Mouse (Mus musculus) induced T-regulatory cell, adult 2 months (primary cell): ENCODE data around the gene Clca3a2.
"Not testable (repeated sequence)": the region's sequence is repeated elsewhere in the genome, so short reads cannot be mapped to it uniquely, and the experiment has no call there.

Source experiments
- DNase-seq: peaks from one replicate; pipeline ENCODE4 v3.0.0-alpha.2; 2012; ENCODE audit warnings: low read depth

Gene Clca3a2

DNA sequence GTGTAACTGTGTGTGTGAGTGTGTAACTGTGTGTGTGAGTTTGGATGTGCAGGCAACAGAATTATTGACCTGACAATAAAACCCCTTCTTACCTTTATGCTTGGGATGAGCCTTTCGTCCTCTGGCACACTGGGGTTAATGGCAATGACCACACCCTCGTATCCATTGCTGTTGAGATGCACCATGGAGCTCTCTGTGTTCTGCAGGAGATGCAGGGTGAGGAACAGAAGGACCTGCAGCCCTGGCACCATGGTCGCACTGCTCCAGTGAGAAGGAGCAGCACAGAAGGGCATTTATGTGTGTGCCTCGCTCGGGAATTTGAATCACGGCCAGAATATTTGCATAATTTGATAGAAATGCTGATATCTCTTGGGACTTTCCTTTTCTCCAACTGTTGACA lies at the start of gene Clca3a2:
Gene Clca3a2 (minus strand): TSS at position 276 of the 400 bp plus-strand sequence.
- DNase-seq: not testable (repeated sequence)

GRCm38 (mm10) chr3:144849584-144849983 lies 30.3 kb upstream of the Clca3a2 start:
- no peak for DNase-seq

DNA sequence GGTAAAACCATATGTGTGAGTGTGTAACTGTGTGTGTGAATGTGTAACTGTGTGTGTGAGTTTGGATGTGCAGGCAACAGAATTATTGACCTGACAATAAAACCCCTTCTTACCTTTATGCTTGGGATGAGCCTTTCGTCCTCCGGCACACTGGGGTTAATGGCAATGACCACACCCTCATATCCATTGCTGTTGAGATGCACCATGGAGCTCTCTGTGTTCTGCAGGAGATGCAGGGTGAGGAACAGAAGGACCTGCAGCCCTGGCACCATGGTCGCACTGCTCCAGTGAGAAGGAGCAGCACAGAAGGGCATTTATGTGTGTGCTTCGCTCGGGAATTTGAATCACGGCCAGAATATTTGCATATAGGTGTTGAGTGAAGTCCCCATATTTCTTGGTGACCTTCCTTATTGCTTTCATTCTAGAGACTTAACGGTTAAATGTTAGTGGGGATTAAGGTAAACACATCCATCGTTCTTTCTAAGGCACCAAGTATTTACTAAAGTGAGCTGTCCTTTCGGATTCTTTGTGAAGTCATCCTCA lies 29.8 kb upstream of the Clca3a2 start, which contains the start of gene Clca3b:
Gene Clca3b (minus strand): TSS at position 344 of the 543 bp plus-strand sequence.
- not testable (repeated sequence) for DNase-seq

GRCm38 (mm10) chr3:144827257-144827656 lies 8.0 kb upstream of the Clca3a2 start:
- no peak for DNase-seq

DNA sequence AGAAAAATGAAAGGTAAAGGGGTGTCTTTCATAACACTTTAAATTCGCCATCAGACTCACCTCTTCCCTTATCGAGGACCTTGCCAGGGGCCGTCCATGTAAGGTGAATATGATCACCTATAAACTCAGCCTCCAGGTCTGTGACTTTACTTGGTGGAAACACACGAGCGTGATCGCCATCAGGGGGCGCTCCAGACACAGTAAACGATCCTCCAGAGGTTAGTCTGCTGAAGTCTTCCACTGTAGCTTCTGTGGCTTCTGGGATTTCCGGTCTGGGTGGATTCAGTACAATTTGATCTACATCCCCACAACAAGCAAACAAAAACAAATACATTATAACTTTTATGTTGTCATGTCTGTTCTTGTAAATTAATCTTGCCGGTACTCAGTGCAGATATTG lies 5.9 kb upstream of the Clca3a2 start:
- peak; percentile 55 for DNase-seq

DNA sequence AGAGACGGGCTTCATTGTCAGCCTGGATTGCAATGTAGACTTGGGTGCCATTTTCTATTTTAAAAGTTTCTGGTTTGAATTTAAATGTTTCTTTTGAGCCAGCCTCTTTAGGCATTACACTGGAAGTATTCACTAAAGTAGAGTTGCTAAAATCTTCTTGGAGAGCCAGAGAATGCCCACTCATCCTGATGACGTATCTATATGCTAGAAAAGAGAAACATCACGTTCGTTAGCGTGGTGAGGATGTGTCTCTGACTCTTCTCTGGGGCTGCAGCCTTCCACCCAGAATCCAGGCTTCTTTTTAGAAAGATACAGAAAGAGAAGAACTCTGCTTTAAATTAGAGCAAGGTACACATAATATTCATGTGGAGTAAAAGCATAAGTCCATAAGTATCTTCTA lies 4.0 kb upstream of the Clca3a2 start:
- DNase-seq: no peak

GRCm38 (mm10) chr3:144820632-144821031 lies 1.3 kb upstream of the Clca3a2 start:
- DNase-seq: no peak

GRCm38 (mm10) chr3:144813336-144813735 lies 6.0 kb downstream of the Clca3a2 start:
- DNase-seq: not testable (repeated sequence)

GRCm38 (mm10) chr3:144811821-144812220 lies 7.5 kb downstream of the Clca3a2 start:
- no peak for DNase-seq

- not testable (repeated sequence) for DNase-seq
Observed at GRCm38 (mm10) chr3:144808153-144808925, 11.0 kb downstream of the Clca3a2 start.

DNA sequence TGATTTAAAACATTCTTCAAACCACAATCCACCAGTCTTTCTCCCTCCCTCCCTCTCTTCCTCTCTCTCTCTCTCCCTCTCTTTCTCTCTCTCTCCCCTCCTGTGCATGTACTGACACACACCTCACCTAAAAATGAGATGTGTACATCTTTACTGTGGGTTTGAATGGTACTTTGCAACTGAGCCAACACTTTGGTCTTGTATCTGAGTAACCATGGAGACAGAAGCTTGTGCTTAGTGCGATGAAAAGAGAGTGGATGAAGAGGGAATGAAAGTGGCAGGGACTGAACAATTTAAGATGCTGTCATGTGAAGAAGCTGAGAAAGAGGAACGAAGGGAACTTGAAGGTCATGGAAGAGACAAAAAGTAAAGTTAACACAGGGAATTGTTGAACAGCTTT lies 12.7 kb downstream of the Clca3a2 start:
- DNase-seq: not testable (repeated sequence)

DNA sequence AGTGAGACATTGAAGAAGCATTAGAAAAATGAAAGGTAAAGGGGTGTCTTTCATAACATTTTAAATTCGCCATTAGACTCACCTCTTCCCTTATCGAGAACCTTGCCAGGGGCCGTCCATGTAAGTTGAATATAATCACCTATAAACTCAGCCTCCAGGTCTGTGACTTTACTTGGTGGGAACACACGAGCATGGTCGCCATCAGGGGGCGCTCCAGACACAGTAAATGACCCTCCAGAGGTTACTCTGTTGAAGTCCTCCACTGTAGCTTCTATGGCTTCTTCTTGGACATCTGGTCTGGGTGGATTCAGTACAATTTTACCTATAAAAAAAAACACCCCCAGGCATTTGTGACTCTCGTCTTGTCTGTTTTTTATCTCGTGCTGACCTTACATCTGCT lies 17.4 kb downstream of the Clca3a2 start:
- DNase-seq: peak; percentile 11

GRCm38 (mm10) chr3:144785181-144786148 lies 33.8 kb downstream of the Clca3a2 start:
- no peak for DNase-seq

DNA sequence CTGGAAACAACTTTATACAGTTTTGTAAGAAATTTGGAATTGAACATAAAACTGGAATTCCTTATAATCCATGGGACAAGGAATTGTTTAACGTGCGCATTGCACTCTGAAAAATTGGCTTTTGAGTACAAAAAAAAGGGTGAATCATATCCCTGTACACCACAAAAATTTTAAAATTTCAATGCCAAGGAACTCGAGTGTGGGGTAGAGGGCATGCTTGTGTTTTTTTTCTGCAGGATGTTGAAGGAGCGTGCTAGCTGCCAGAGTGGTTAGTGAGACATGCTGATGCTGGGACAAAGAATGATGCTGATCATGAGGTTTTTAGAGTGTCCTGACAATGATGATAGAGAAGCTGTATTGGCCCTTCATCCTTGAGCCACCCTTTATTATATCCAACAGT lies 54.1 kb downstream of the Clca3a2 start:
- no peak for DNase-seq

GRCm38 (mm10) chr3:144761454-144761853 lies 57.8 kb downstream of the Clca3a2 start:
- no peak for DNase-seq

DNA sequence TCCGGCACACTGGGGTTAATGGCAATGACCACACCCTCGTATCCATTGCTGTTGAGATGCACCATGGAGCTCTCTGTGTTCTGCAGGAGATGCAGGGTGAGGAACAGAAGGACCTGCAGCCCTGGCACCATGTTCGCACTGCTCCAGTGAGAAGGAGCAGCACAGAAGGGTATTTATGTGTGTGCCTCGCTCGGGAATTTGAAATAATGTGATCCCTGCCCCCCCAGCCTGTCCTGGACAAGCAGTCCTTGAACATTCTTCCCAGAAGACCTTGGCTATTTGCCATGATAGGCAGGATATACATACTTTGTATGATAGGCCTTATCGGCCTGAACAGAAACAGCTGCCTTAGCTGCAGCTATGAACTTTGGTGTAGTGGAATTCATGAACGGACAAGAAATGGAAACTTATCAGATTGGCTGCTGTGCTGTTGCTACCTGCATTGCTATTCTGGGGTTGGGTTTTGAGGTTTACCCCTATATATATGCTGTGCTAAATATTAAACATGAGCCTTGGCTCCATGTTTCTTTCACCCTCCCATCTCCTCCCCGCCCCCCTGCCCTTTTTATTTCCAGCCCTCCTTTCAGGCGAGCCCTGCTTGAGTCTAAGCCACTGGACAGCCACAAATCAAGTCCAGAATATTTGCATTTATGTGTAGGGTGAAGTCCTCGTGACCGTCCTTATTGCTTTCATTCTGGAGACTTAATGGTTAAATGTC lies 58.5 kb downstream of the Clca3a2 start, which contains the start of gene Clca3a1:
Gene Clca3a1 (minus strand): TSS at position 386 of the 718 bp plus-strand sequence.
- no peak for DNase-seq

- DNase-seq: no peak
Observed at GRCm38 (mm10) chr3:144759719-144760118, 59.6 kb downstream of the Clca3a2 start.

DNA sequence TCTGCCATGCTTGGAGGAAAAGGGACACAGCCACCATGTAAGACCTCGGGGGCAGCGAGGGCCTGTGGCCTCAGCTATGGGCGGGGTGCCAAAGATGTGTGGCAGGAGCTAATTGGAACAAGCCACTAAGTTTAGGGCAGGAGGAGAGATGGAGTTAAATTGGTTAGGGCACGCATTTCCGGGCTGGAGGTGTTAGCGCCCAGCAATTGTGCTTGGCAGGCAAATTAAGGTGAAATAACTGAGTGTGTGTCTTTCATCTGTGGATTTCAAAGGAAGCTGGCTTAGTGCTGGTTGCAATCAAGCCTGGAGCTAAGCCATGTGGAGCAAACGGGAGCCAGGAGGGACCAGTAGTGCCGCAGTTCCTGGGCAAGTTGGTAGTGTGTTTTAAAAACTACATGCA lies 63.2 kb downstream of the Clca3a2 start:
- DNase-seq: not testable (repeated sequence)

DNA sequence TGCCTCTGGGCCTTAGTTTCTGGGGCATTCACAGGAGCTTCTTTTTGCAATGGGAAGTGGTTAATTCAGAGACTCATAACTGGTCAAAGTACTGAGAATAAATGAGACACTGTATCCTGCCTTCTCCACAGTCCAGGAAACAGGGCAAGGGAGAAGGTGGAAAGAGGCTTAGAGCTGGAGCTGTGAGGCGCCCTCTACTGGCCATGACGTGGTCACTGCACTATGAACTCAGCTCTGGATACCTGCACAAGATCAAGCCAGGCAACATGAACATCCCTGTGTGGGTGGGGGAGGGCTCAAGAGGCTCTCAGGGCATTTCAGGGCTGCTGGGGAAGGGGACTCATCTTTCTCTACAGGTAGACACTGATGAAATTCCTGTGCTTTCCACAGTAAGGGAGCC lies 66.2 kb downstream of the Clca3a2 start:
- peak; percentile 51 for DNase-seq

DNA sequence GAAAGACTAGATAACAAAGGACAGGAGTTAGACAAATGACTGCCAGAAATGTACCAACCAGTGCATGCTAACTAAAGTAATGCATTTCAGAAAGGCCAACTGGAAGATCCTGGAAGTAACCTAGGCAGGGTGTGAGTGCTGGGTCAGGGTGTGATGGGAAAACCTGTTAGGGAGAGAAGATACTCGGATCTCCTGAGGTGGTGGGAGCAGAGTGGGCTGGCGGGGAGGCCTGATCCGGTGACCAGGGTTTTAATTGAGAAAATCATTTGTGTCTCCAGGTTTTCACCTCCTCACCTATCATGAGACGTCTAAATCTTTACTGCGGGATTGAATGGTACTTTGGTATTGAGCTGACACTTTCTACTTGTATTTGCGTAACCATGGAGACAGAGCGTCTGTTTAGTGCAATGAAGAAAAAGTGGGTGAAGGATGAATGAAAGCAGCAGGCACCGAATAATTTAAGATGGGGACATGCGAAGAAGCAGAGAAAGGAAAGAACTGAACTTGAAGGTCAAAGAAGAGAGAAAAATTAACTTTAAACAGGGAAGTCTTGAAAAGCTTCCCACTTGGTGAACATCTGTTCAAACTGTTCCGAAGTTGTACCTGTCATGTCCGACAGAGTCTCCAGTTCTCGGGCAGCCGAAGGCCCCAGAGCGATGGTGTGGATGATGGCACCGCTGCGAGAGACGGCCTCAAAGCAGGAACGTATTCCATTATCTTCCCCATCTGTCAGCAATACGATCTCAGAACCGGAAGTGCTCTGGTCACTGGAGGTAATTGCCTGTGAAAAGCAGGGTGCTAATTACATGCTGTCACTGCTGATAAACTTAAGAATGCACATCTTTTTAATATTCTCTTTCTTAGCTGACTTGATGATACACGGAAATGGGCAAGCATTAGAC lies 70.0 kb downstream of the Clca3a2 start:
- not testable (repeated sequence) for DNase-seq

- not testable (repeated sequence) for DNase-seq
Observed at GRCm38 (mm10) chr3:144747706-144748105, 71.6 kb downstream of the Clca3a2 start.
